Mouse (Mus musculus): ENCODE measurements around the gene Olfr360. TPM values are rescaled to one million over a fixed set of nuclear protein-coding genes. Genes with fewer than 3 reads are reported as not detected.
"Not testable (repeated sequence)": the region's sequence is repeated elsewhere in the genome, so short reads cannot be mapped to it uniquely, and the experiment has no call there.

Gene Olfr360
- polyA plus RNA-seq (2015; fragmentation: Nextera tagmentation; extraction: Ambion mirVana) = not detected in 2 replicates

DNA sequence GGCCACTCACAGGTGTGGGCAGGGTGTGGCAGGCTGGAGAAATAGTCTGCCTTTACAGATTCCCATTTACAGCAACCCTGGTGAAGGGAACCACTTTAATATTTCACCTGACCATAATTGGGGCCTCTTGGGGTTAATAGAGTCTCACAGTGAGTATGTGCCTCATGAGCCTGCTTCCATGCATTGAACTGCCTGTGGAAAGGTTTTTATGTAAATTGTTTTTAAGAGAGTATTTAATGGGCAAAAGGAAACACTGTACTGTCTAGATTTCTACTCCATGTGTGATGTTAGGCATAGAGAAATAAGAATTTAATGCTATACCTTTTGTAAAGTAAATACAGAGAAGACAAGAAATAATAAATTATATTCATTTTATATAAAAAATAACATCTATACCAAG, at the start of gene Olfr360:
TSS of gene Olfr360 (plus strand) at position 301 of the 400 bp plus-strand sequence.
- Histone ChIP-seq H3K4me1 (ENCODE audit: insufficient read depth) (no peaks in the 10 kb centered on the region), H3K27ac (ENCODE audit: low read depth) (no peak within 1 kb of the TSS), H3K9ac (replicated peaks) (no peak within 1 kb of the TSS), H3K27me3 (ENCODE audit: insufficient read depth, low read length) (no peaks in the 10 kb centered on the region), H3K4me3 (ENCODE audit: low read depth, low read length) (no peak within 1 kb of the TSS), H3K36me3 (replicated peaks; ENCODE audit: insufficient read depth, low read length) (no peaks in the 10 kb centered on the region), H3K4me2 (ENCODE audit: low read depth, low read length) (no peak within 1 kb of the TSS), H3K9me3 (ENCODE audit: low read length) (no peaks in the 10 kb centered on the region; the same call in 1 of the 2 replicates)
- TF ChIP-seq CTCF (IDR thresholded peaks at IDR 0.05; ENCODE audit: low read depth) = no peak
- TF ChIP-seq EP300 (IDR thresholded peaks at IDR 0.05; ENCODE audit: low read depth) = no peak
- DNase-seq = no peak
- no peak for ATAC-seq

DNA sequence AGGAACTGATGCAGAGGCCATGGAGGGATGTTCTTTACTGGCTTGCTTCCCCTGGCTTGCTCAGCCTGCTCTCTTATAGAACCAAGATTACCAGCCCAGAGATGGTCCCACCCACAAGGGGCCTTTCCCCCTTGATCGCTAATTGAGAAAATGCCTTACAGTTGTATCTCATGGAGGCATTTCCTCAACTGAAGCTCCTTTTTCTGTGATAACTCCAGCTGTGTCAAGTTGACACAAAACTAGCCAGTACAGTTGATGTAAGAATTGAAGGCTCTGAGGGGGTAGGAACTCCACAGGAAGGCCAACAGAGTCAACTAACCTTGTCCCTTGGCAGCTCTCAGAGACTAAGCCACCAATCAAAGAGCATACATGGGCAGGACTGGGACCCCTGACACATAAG, 23.6 kb downstream of the Olfr360 start, which contains the start of gene Olfr361:
TSS of gene Olfr361 (minus strand) at position 101 of the 400 bp plus-strand sequence.
- H3K4me2 ChIP-seq (ENCODE audit: low read depth, low read length); ATAC-seq; H3K27ac ChIP-seq (ENCODE audit: low read depth); H3K9me3 ChIP-seq (ENCODE audit: low read length); DNase-seq; H3K4me3 ChIP-seq (ENCODE audit: low read depth, low read length); H3K9ac ChIP-seq (replicated peaks); H3K36me3 ChIP-seq (replicated peaks; ENCODE audit: insufficient read depth, low read length); H3K4me1 ChIP-seq (ENCODE audit: insufficient read depth); H3K27me3 ChIP-seq (ENCODE audit: insufficient read depth, low read length): not testable (repeated sequence)
- WGBS (ENCODE audit: insufficient replicate concordance) = 40% methylated on average over 1 of the region's 1 CpGs

DNA sequence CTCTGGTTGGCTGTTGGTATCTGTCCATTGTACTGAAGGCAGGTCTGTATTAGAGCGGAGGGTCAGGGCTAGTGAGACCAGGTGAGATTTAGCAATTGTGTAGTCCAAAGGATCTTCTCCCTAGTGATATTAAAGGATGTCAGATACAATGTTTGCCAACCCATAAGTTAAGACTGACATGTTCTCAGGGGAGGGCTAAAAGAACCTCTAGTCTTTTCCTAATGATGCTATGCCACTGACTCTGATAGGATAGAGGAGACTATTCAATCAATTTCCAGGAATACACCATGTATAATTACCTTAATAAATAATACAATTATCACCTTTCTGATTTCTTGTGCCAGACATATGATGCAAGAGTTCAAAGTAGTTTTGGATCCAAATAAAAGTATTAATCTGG, 52.3 kb downstream of the Olfr360 start, which contains the start of gene Olfr362:
TSS of gene Olfr362 (minus strand) at position 101 of the 400 bp plus-strand sequence.
- DNase-seq = no peak
- Histone ChIP-seq H3K4me3 (ENCODE audit: low read depth, low read length) (no peak within 1 kb of the TSS), H3K4me2 (ENCODE audit: low read depth, low read length) (no peak within 1 kb of the TSS), H3K9me3 (ENCODE audit: low read length) (no peaks in the 10 kb centered on the region), H3K27ac (ENCODE audit: low read depth) (no peak within 1 kb of the TSS), H3K36me3 (replicated peaks; ENCODE audit: insufficient read depth, low read length) (no peaks in the 10 kb centered on the region), H3K4me1 (ENCODE audit: insufficient read depth) (no peaks in the 10 kb centered on the region), H3K9ac (replicated peaks) (no peak within 1 kb of the TSS), H3K27me3 (ENCODE audit: insufficient read depth, low read length) (no peaks in the 10 kb centered on the region)
- ATAC-seq = no peak
- TF ChIP-seq EP300 (IDR thresholded peaks at IDR 0.05; ENCODE audit: low read depth) = no peak
- no peak for TF ChIP-seq CTCF (IDR thresholded peaks at IDR 0.05; ENCODE audit: low read depth)
- 88% methylated on average over 1 of the region's 1 CpGs for WGBS (ENCODE audit: insufficient replicate concordance)

Other genes starting within 250 kb of the Olfr360 start
- gene Olfr3, start 248.7 kb upstream of the Olfr360 start, polyA plus RNA-seq (2015; fragmentation: Nextera tagmentation; extraction: Ambion mirVana) = not detected in 2 replicates
- gene Olfr350, start 219.4 kb upstream of the Olfr360 start, polyA plus RNA-seq (2015; fragmentation: Nextera tagmentation; extraction: Ambion mirVana) = not detected in 2 replicates
- not detected in 2 replicates for gene Olfr351, start 203.1 kb upstream of the Olfr360 start, polyA plus RNA-seq (2015; fragmentation: Nextera tagmentation; extraction: Ambion mirVana)
- not detected in 2 replicates for gene Olfr352, start 197.3 kb upstream of the Olfr360 start, polyA plus RNA-seq (2015; fragmentation: Nextera tagmentation; extraction: Ambion mirVana)
- not detected in 2 replicates for gene Olfr353, start 172.8 kb upstream of the Olfr360 start, polyA plus RNA-seq (2015; fragmentation: Nextera tagmentation; extraction: Ambion mirVana)
- not detected in 2 replicates for gene Olfr354, start 160.1 kb upstream of the Olfr360 start, polyA plus RNA-seq (2015; fragmentation: Nextera tagmentation; extraction: Ambion mirVana)
- not detected in 2 replicates for gene Olfr355, start 136.8 kb upstream of the Olfr360 start, polyA plus RNA-seq (2015; fragmentation: Nextera tagmentation; extraction: Ambion mirVana)
- gene Olfr356, start 128.6 kb upstream of the Olfr360 start, polyA plus RNA-seq (2015; fragmentation: Nextera tagmentation; extraction: Ambion mirVana) = not detected in 2 replicates
- not detected in 2 replicates for gene Olfr357, start 71.9 kb upstream of the Olfr360 start, polyA plus RNA-seq (2015; fragmentation: Nextera tagmentation; extraction: Ambion mirVana)
- gene Olfr358, start 56.4 kb upstream of the Olfr360 start, polyA plus RNA-seq (2015; fragmentation: Nextera tagmentation; extraction: Ambion mirVana) = not detected in 2 replicates
- gene Olfr361, start 23.5 kb downstream of the Olfr360 start, polyA plus RNA-seq (2015; fragmentation: Nextera tagmentation; extraction: Ambion mirVana) = not detected in 2 replicates
- not detected in 2 replicates for gene Olfr362, start 52.2 kb downstream of the Olfr360 start, polyA plus RNA-seq (2015; fragmentation: Nextera tagmentation; extraction: Ambion mirVana)
- gene Olfr364-ps1, start 73.6 kb downstream of the Olfr360 start, polyA plus RNA-seq (2015; fragmentation: Nextera tagmentation; extraction: Ambion mirVana) = not detected in 2 replicates
- gene Olfr365, start 122.5 kb downstream of the Olfr360 start, polyA plus RNA-seq (2015; fragmentation: Nextera tagmentation; extraction: Ambion mirVana) = not detected in 2 replicates
- not detected in 2 replicates for gene Olfr366, start 145.8 kb downstream of the Olfr360 start, polyA plus RNA-seq (2015; fragmentation: Nextera tagmentation; extraction: Ambion mirVana)